In the genomic region with DNA sequence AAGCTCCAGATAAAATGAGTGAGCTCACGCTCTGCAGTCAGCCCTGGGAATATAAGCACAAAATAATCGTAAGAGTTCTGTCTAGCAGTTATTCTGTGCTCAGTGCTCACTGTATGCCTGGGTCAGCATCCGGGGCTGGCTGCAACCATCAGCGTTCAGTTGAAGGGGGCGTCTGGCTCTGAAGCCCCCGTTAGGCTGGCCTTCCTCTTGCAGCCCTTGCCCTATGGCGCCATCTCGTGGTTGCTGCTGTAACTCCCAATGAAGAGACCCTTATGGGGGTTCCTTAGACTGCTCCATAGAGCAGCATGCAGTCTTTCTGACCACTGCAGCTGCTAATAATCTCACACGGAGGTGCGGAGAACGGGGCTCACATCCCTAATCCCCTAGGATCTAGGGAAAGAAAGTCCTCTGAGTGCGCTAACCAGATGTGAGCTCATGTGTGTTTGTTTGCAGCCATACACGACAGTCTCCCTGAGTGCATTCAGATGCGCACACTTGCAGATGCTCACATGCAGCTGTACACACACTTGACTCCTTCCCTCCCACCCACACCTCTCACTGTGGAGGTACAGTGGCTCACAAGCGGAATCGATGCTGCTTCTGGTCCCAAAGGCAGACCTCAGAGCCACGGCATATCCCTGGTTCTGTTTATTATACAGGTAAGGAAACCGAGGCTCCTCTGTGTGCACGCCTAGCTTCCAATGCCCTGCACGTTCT, we compare ENCODE assay signal across 9 mouse cellular contexts. TPM values are rescaled to one million over a fixed set of nuclear protein-coding genes. Genes with fewer than 3 reads are reported as not detected.
A peak's percentile ranks its signal among the peaks of the same experiment; 100 is the strongest.
DNase-seq lines count a peak whose midpoint lies in the region; ATAC-seq and TF ChIP-seq lines count a peak whose summit lies in the region.
"Had no signal": no experiment of that assay in that cellular context is flagged by ENCODE, and none has a peak within 500 bp of the region (broad histone marks: within the 10 kb centered on the region; RNA-seq: fewer than 3 reads in every experiment).

No protein-coding gene starts in this region.

- in situ Hi-C loops in CH12.LX (cut with MboI; ENCODE audit: low pct_ligation_motif_present, low pct_unique_long_range_greater_than_20kb, low sequenced_read_pairs), result loop anchor here (5.0 kb wide), 1 partner anchor 202 kb away; no protein-coding TSS in a partner anchor

- no peak overlapping the region for H3K4me2 ChIP-seq in CH12.LX (ENCODE audit: insufficient read depth, low read depth, poor library complexity, severe bottlenecking)
- H3K4me2 ChIP-seq in forebrain, embryonic 11.5 days (ENCODE audit: low read depth, low read length, severe bottlenecking), result no peak overlapping the region
- no peak overlapping the region for H3K4me2 ChIP-seq in heart, embryonic 16.5 days (ENCODE audit: low read depth, low read length)

- H3K9me3 ChIP-seq in CH12.LX (replicated peaks; ENCODE audit: low read length), result no peaks in the 10 kb centered on the region
- H3K9me3 ChIP-seq in forebrain, embryonic 11.5 days (ENCODE audit: control insufficient read depth, low read length), result no peaks in the 10 kb centered on the region
- no peaks in the 10 kb centered on the region for H3K9me3 ChIP-seq in heart, embryonic 16.5 days (replicated peaks; ENCODE audit: control insufficient read depth, low read length)

- peak; percentile 40 for DNase-seq in CH12.LX (ENCODE audit: extremely low read depth)
- peak; percentile 92 for DNase-seq in forebrain, embryonic 11.5 days (ENCODE audit: low spot score)
- peak; percentile 68 for DNase-seq in layer of hippocampus, adult 11-12 months (ENCODE audit: low spot score)
- peak; percentile 25 to 40 for DNase-seq in lung, adult 18-20 months
- peak; percentile 88 for DNase-seq in thymus, postnatal 4 days

- no peak overlapping the region for H3K4me3 ChIP-seq in CH12.LX (replicated peaks in 1 of 3; ENCODE audit: low read depth in 2 of 3, low read length in 2 of 3, poor library complexity in 1 of 3)
- no peak overlapping the region for H3K4me3 ChIP-seq in bone marrow, adult 2 months (replicated peaks; ENCODE audit: control insufficient read depth, low read depth, low read length)
- no peak overlapping the region for H3K4me3 ChIP-seq in forebrain, embryonic 11.5 days (ENCODE audit: low read depth, low read length)
- H3K4me3 ChIP-seq in heart, embryonic 16.5 days (ENCODE audit: low read length), result no peak overlapping the region
- no peak overlapping the region for H3K4me3 ChIP-seq in olfactory bulb, adult 2 months (ENCODE audit: insufficient read depth, low read depth, low read length)

- no peak for TF ChIP-seq EP300 in CH12.LX (IDR thresholded peaks at IDR 0.05; ENCODE audit: low read length)

- 41% methylated on average over 20 of the region's 20 CpGs for WGBS in bone marrow, adult 2 months
- WGBS in forebrain, embryonic 11.5 days, result 32% methylated on average over 20 of the region's 20 CpGs
- 29% methylated on average over 20 of the region's 20 CpGs for WGBS in heart, embryonic 16.5 days
- 25% methylated on average over 20 of the region's 20 CpGs for WGBS in olfactory bulb, adult 2 months

- peak; percentile 63 to 83 for TF ChIP-seq CTCF in CH12.LX (conservative IDR thresholded peaks at IDR 0.05 in 1 of 2, IDR thresholded peaks at IDR 0.05 in 1 of 2; ENCODE audit: low read depth in 2 of 2, low read length in 2 of 2)
- peak; percentile 72 for TF ChIP-seq CTCF in bone marrow, adult 2 months (IDR thresholded peaks at IDR 0.05; ENCODE audit: control insufficient read depth, insufficient read depth, low read length)
- peak; percentile 97 for TF ChIP-seq CTCF in olfactory bulb, adult 2 months (IDR thresholded peaks at IDR 0.05; ENCODE audit: insufficient read depth, low read depth, low read length)

- no peak for TF ChIP-seq POLR2A in CH12.LX (IDR thresholded peaks at IDR 0.05; ENCODE audit: low read depth, low read length)
- no peak for TF ChIP-seq POLR2A in bone marrow, adult 2 months (IDR thresholded peaks at IDR 0.05; ENCODE audit: borderline replicate concordance, control insufficient read depth, low read depth, low read length)
- no peak for TF ChIP-seq POLR2A in olfactory bulb, adult 2 months (IDR thresholded peaks at IDR 0.05; ENCODE audit: insufficient read depth, low read depth, low read length)

- H3K79me2 ChIP-seq in CH12.LX (replicated peaks; ENCODE audit: control insufficient read depth, extremely low read depth, insufficient read depth, poor library complexity, severe bottlenecking), result no peaks in the 10 kb centered on the region

- dilution Hi-C loops in CH12.LX (cut with MboI; ENCODE audit: extremely low pct_ligation_motif_present, extremely low pct_unique_long_range_greater_than_20kb, low sequenced_read_pairs), result no loop called here

- TF ChIP-seq RAD21 in CH12.LX (IDR thresholded peaks at IDR 0.05; ENCODE audit: low read depth, low read length), result peak; percentile 75

- peaks cover 36% of the 10 kb centered on the region for H3K27me3 ChIP-seq in CH12.LX (replicated peaks)
- no peaks in the 10 kb centered on the region for H3K27me3 ChIP-seq in forebrain, embryonic 11.5 days (ENCODE audit: control insufficient read depth, insufficient read depth, low read length)
- peaks cover 18% of the 10 kb centered on the region for H3K27me3 ChIP-seq in heart, embryonic 16.5 days (ENCODE audit: control insufficient read depth, insufficient read depth, low read length)

- H3K9ac ChIP-seq in CH12.LX (ENCODE audit: insufficient read depth, low read depth), result no peak overlapping the region
- H3K9ac ChIP-seq in forebrain, embryonic 11.5 days (ENCODE audit: low read length), result 0 out of 2 replicates have a peak overlapping the region, but pooled peaks have one; percentile 16
- H3K9ac ChIP-seq in heart, embryonic 16.5 days (ENCODE audit: low read length), result no peak overlapping the region

- H3K4me1 ChIP-seq in CH12.LX (ENCODE audit: control insufficient read depth in 1 of 2, insufficient read depth in 2 of 2), result no peaks in the 10 kb centered on the region; a peak in 1 of 4 replicates
- H3K4me1 ChIP-seq in bone marrow, adult 2 months (ENCODE audit: control insufficient read depth, insufficient read depth, low read length), result no peaks in the 10 kb centered on the region
- H3K4me1 ChIP-seq in forebrain, embryonic 11.5 days (replicated peaks; ENCODE audit: control insufficient read depth, insufficient read depth, low read length), result no peaks in the 10 kb centered on the region
- no peaks in the 10 kb centered on the region for H3K4me1 ChIP-seq in heart, embryonic 16.5 days (ENCODE audit: control insufficient read depth, insufficient read depth, low read length)
- H3K4me1 ChIP-seq in olfactory bulb, adult 2 months (ENCODE audit: control insufficient read depth, insufficient read depth, low read length), result 0 out of 2 replicates have a peak, but pooled peaks cover 2% of the 10 kb centered on the region

- peaks cover 19 to 26% of the 10 kb centered on the region in 2 experiments for H3K36me3 ChIP-seq in CH12.LX (replicated peaks in 1 of 2; ENCODE audit: control insufficient read depth in 1 of 2, insufficient read depth in 1 of 2, low read length in 1 of 2)
- H3K36me3 ChIP-seq in forebrain, embryonic 11.5 days (ENCODE audit: control insufficient read depth, insufficient read depth, low read length), result peaks cover 5% of the 10 kb centered on the region; the same call in 1 of the 2 replicates
- H3K36me3 ChIP-seq in heart, embryonic 16.5 days (ENCODE audit: control insufficient read depth, insufficient read depth), result peaks cover 5% of the 10 kb centered on the region

- H3K27ac ChIP-seq in CH12.LX (ENCODE audit: insufficient read depth, low read depth), result no peak overlapping the region
- H3K27ac ChIP-seq in bone marrow, adult 2 months (ENCODE audit: control insufficient read depth, insufficient read depth, low read depth, low read length, poor library complexity), result no peak overlapping the region
- H3K27ac ChIP-seq in forebrain, embryonic 11.5 days (ENCODE audit: low read depth, low read length), result no peak overlapping the region
- no peak overlapping the region for H3K27ac ChIP-seq in heart, embryonic 16.5 days (ENCODE audit: low read length)
- H3K27ac ChIP-seq in olfactory bulb, adult 2 months (ENCODE audit: insufficient read depth, low read depth, low read length), result no peak overlapping the region
- H3K27ac ChIP-seq: macrophage had no signal

- ATAC-seq in forebrain, embryonic 11.5 days (replicated peaks; ENCODE audit: low FRiP score), result peak; percentile 86
- ATAC-seq in heart, embryonic 16.5 days (replicated peaks; ENCODE audit: extremely low read depth, insufficient read depth, low FRiP score), result peak; percentile 41; the same call in 1 of the 2 replicates

TF ChIP-seq in CH12.LX, 34 proteins besides CTCF, POLR2A, EP300 and RAD21:
- TF ChIP-seq ZMIZ1 (IDR thresholded peaks at IDR 0.05; ENCODE audit: low read depth, low read length), result no peak
- TF ChIP-seq SMC3 (IDR thresholded peaks at IDR 0.05; ENCODE audit: low read depth, low read length), result peak; percentile 66

RNA-seq across cellular contexts. Expression of a gene that starts 39.7 kb away (rescaled TPM):
- total RNA-seq in CH12.LX (2012; rRNA removed) (57.0 and 72.4 TPM in 2 replicates), CH12.LX (2014; rRNA removed) (40.7 and 45.8 TPM in 2 replicates)
- polyA plus RNA-seq in CH12.LX (2012; ENCODE audit: insufficient read length, low read depth), result 108 and 109 TPM in 2 replicates
- 26.5 and 29.3 TPM in 2 replicates for polyA plus RNA-seq in bone marrow, adult 2 months (2011; ENCODE audit: insufficient read depth, insufficient read length, low replicate concordance, missing spikeins)
- 44.3 and 49.2 TPM in 2 replicates for polyA plus RNA-seq in forebrain, embryonic 11.5 days (2014; fragmentation: Nextera tagmentation; extraction: Ambion mirVana)
- 21.5 and 22.2 TPM in 2 replicates for polyA plus RNA-seq in heart, embryonic 16.5 days (2015; fragmentation: Nextera tagmentation; extraction: Ambion mirVana)
- polyA plus RNA-seq in olfactory bulb, adult 2 months (2012; ENCODE audit: insufficient read depth, insufficient read length, low replicate concordance, missing spikeins), result not detected in 2 replicates

Comparison
In these comparisons a context has a peak if more than half of its experiments do, and no peak if none do; other contexts are left out.
1. DNase-seq: peak in every context shown above with its lines; median percentile 92 in forebrain, embryonic 11.5 days; 88 in thymus, postnatal 4 days; 68 in layer of hippocampus, adult 11-12 months; 40 in CH12.LX; 32 in lung, adult 18-20 months.